Mouse (Mus musculus): ENCODE measurements at regions not wholly inside any gene's neighbourhood (a gene's known extent, or its start where the extent isn't known, plus 50 kb on each side); places are given as distances from the start of the nearest gene placed in this dataset.

- no peak for DNase-seq (ENCODE audit: low spot score)
Observed at GRCm38 (mm10) chr2:8115891-8116290, 606.5 kb upstream of the Celf2 start.

GRCm38 (mm10) chr2:8112361-8113073 is 603.2 kb upstream of the Celf2 start:
- DNase-seq (ENCODE audit: low spot score), result peak; percentile 32

GRCm38 (mm10) chr2:8094157-8094556 is 584.8 kb upstream of the Celf2 start:
- no peak for DNase-seq (ENCODE audit: low spot score)

- DNase-seq (ENCODE audit: low spot score), result no peak
Observed at GRCm38 (mm10) chr2:8067901-8068300, 558.5 kb upstream of the Celf2 start.

GRCm38 (mm10) chr2:8061687-8062086 is 552.3 kb upstream of the Celf2 start:
- no peak for DNase-seq (ENCODE audit: low spot score)

- no peak for DNase-seq (ENCODE audit: low spot score)
Observed at GRCm38 (mm10) chr2:8029212-8029611, 519.8 kb upstream of the Celf2 start.

- no peak for DNase-seq (ENCODE audit: low spot score)
Observed at GRCm38 (mm10) chr2:8027571-8027970, 518.2 kb upstream of the Celf2 start.

GRCm38 (mm10) chr2:8026648-8027047 is 517.3 kb upstream of the Celf2 start:
- no peak for DNase-seq (ENCODE audit: low spot score)

GRCm38 (mm10) chr2:8022651-8023050 is 513.3 kb upstream of the Celf2 start:
- no peak for DNase-seq (ENCODE audit: low spot score)

GRCm38 (mm10) chr2:8022043-8022442 is 512.7 kb upstream of the Celf2 start:
- DNase-seq (ENCODE audit: low spot score), result no peak

- DNase-seq (ENCODE audit: low spot score), result no peak
Observed at GRCm38 (mm10) chr2:8012826-8013225, 503.5 kb upstream of the Celf2 start.

- no peak for DNase-seq (ENCODE audit: low spot score)
Observed at GRCm38 (mm10) chr2:7999444-7999843, 490.1 kb upstream of the Celf2 start.

- no peak for DNase-seq (ENCODE audit: low spot score)
Observed at GRCm38 (mm10) chr2:7974471-7974870, 465.1 kb upstream of the Celf2 start.

GRCm38 (mm10) chr2:7963456-7963855 is 454.1 kb upstream of the Celf2 start:
- DNase-seq (ENCODE audit: low spot score), result no peak

GRCm38 (mm10) chr2:7954210-7954609 is 444.8 kb upstream of the Celf2 start:
- no peak for DNase-seq (ENCODE audit: low spot score)

GRCm38 (mm10) chr2:7952846-7953245 is 443.5 kb upstream of the Celf2 start:
- DNase-seq (ENCODE audit: low spot score), result no peak

- DNase-seq (ENCODE audit: low spot score), result peak; percentile 21
Observed at GRCm38 (mm10) chr2:7944946-7945345, 435.6 kb upstream of the Celf2 start.

GRCm38 (mm10) chr2:7933617-7934016 is 424.3 kb upstream of the Celf2 start:
- DNase-seq (ENCODE audit: low spot score), result no peak

GRCm38 (mm10) chr2:7906271-7906670 is 396.9 kb upstream of the Celf2 start:
- DNase-seq (ENCODE audit: low spot score), result no peak

- no peak for DNase-seq (ENCODE audit: low spot score)
Observed at GRCm38 (mm10) chr2:7893787-7894186, 384.4 kb upstream of the Celf2 start.

Data from retina, embryonic 14.5 days (tissue).